Mouse (Mus musculus) adrenal gland, postnatal 25 days (tissue): ENCODE results near the gene Tradd. TPM values are rescaled to one million over a fixed set of nuclear protein-coding genes. Genes with fewer than 3 reads are reported as not detected.
"Not testable (repeated sequence)": the region's sequence is repeated elsewhere in the genome, so short reads cannot be mapped to it uniquely, and the experiment has no call there.

Experiments used
- DNase-seq: peaks from one replicate; pipeline ENCODE4 v3.0.0; 2021; ENCODE audit warnings: mixed read lengths
- microRNA-seq, 2 experiments: library from miRNA; unstranded; fragments of <30 nt; microRNA quantifications; one replicate each; pipeline ENCODE4 v1.2.0; 2021
- total RNA-seq: library from RNA; stranded (reverse); gene quantifications from 2 replicates; pipeline ENCODE4 v1.2.3, GENCODE M21; 2021

Tradd gene
- total RNA-seq, 1 experiment from 2014 or later, result 21.7 TPM

DNA sequence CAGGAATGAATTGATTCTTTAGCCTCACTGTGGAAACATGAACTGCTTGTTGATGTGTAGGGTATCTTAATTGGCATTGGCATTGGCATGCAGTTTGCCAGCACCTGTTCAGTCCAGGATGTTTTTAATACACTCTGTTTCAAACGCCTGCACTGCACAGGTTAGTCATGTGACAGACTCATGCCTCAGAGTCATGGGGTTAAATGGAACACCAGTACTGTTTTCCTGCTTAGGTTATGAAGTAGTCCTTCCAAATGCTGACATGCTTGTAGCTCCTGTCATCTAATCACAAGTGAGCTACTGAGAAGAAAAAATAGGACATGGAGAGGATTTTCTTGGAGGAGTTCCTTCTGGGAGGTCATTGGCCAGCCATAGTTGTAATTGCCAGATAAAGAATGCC is 29.2 kb downstream of the Tradd start:
- DNase-seq, result no peak

DNA sequence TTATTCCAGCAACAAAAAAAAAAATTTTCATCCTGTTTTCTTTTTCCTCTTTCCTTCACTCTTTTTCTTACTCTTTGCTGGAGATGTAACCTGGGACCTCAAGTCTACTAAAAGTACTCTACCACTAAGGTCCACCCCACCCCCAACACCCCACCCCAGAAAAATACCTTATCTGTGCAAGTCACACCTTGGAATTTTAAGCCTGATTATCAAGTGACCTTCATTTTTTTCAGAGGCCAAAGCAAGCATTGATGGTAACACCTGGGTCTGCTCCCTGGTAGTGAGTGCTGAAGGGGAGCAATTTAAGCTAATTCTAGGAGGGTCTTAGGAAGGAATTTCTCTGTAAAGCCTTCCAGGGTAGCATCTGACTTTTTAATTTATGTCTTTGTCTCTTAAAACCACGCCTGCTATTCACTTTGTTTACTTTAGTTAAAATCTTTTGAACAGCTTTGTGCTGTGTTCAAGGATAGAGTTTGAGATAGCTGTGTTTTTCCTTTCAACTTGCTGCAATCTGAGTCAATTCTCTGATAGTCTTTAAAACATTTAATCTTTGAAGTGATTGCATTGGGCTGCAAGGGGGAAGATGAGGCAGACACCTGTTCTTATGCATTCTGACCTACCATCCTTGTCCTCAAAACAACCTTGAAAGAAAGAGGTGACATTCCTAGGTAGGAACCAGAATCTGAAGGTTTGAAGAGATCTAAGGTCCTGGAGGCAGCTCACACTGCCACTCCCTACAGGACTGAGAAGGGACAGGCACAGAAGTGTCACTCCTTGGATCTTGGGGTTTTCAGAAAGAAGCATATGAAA is 31.1 kb downstream of the Tradd start:
- no peak for DNase-seq

DNA sequence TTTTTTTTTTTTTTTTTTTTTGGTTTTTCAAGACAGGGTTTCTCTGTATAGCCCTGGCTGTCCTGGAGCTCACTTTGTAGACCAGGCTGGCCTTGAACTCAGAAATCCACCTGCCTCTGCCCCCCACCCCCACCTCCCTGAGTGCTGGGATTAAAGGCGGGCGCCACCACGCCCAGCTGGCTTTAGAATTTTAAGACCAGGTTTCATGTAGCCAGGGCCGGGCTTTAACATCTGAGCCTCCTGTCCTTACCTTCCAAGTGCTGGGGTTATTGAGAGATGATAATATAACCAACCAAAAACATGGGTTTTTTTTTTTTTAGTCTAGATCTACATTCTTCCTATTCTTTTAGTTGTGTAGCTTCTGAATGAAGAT is 32.1 kb downstream of the Tradd start:
- DNase-seq, result not testable (repeated sequence)

DNA sequence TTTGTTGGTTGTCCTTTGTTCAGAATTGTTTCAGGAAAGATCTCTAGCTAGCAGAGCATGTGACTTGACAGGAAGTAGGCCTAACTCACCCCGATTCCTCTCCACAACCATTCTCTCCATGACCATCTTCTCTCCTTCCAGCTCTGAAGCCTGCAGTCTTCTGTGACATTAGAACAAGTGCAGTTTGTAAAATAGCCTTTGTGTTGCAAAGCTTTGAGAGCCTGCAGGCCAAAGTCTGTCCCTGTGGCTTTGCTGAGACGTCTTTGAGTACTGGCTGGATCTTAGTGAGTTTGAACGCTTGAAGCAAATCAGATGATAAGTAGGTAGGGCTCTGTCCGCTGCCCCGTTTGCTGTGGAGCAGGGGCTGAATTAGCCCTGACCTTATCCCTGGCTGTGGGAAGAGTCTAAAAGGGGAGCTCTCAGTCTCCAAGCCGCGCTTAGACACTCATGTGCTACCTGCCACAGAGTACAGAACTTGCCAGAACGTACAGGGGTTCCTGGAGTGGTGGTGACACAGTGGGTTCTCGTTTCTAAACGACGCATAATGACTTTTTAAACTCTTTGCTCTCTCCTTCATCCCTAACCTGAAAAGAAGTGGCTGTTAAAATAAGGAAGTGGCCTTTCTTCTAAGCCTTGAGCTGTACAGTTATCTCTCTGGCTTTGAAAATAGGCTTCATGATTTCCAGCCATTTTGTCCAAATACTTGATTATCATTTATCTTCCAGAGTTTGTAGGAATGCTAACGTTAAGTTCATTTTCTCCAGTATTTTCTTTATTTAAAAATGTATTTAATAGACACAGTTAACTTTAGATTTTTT is 32.7 kb downstream of the Tradd start:
- no peak for DNase-seq

DNA sequence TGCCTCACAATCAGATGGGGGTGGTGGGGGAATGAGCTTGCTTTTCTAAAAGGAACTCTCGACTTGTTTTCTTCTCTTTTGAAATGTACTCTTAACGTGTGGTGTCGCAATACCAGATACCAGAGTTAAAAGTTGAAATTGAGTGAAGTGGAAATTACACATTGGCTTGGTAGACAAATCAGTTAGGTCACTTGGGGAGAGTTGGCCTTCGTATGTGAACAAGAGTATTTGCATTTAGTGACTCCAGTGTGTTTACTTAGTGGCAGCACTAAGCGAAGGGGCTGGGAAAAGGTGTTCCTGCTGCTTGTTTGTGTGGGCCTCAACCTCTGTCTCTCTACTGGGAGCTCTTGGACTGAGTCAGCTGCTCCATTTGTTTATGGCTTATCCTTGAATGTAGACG is 38.5 kb downstream of the Tradd start:
- no peak for DNase-seq

DNA sequence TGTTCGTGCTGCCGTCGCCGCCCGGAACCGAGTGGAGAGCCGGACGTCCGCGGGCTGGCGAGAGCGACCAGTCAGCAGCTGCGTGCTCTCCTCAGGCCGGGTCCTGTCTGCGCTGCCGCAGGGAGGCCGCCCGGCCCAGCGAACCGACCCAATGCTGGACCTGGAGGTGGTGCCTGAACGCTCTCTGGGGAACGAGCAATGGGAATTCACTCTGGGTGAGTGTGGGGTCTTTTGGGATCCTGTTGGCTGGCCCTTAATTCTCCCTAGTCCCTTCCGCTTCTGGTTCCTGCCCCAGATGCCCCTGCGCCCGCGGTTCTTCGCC is 39.2 kb downstream of the Tradd start:
- no peak for DNase-seq

DNA sequence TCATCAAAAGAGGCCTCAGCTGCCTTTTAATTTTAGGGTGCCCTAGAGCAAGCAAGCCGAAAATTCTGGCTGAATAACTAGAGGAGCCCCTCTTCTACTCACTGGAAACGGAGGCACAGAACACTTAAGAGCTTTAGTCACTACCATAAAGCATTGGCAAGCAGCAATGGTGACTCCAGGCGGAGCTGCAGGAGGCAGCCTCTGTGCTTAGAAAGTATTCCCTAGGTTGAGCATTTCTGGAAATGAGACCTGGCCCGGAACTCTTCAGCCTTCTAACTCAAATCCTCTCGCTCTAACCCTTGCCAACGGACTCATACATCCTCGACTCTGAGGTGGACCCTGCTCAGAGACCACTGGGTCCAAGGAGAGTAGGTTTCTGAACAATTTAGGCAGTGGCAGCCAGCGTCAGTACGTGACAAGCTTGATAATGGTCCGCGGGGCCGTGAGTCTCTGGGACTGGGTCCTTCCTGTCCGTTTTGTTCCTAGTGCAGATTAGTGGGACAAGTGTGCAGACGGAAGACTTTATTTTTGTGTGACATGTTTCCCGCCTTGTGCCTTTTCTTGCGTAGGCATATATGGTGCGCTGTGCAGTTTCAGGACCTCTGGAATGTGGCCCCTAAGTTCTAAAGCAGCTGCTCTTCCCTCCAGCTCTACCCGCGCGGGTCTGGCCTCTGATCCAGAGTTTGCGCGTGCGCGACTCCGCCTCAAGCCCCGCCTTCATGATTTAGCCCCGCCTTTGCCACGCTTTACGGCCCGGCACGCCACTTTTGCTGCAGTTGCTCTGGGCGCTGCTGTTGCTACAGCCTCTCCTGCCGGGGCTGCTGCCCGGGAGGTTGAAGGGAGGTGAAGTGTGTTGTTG is 39.8 kb downstream of the Tradd start, which contains the start of gene D230025D16Rik:
Gene D230025D16Rik (plus strand): TSS at position 733 of the 859 bp plus-strand sequence.
- peak; percentile 97 for DNase-seq

DNA sequence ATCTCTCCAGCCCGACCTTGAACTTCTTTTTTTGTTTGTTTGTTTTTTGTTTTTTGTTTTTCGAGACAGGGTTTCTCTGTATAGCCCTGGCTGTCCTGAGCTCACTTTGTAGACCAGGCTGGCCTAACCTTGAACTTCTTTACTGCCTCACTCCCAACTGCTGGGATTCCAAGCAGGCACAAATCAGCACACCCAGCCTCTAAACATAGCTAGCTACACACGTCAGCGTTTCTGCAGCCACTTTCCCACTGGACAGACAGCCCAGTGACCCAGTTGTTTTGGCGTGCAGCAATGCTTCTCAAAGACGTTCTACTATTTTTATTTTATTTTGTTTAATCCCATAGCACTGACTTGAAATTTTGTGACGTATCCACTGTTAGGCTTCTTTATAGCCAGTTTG is 40.6 kb downstream of the Tradd start:
- peak; percentile 5 for DNase-seq

DNA sequence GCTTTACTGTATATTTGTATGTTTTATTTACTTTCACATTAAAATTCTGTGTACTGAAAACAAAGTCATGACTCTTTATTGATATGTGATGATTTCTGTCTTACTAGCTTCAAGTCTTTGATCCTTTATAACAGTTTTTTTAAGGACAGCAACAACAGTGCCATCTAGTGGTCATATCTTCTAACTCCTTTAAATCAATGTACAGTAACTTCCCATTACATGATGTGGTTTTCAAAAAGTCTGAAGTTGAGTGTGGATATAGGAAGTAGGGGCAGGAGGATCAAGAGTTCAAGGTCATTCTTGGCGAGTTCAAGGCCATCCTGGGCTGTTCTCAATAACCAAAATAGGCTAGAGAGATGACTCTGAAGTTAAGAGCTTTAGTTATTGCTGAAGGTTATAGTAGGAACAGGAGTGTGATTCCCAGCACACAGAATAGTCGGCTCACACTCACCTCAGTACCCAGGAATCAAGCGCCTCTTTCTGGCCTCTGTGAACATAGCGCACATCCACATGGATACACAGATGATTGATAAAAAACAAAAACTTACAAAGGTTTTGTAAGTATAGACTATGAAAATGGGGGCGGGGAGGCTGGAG is 46.4 kb downstream of the Tradd start:
- no peak for DNase-seq

DNA sequence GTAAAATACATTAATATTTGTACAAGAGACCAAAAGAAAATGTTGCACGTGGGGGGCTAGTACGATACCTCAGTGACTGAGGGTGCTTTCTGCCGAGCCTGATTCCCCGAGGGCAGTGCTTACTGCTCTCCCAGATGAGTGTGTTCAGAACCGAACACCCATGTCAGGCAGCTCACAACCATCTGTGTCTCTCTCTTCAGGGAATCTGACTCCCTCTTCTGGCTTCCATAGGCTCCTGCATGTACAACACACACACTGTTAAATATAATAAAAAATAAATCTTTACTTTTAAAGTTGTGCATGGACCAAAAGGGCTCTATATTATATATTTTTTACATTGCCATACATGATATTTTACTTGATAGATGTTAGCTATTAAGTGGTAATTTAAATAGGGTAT is 50.3 kb downstream of the Tradd start:
- DNase-seq, result no peak

DNA sequence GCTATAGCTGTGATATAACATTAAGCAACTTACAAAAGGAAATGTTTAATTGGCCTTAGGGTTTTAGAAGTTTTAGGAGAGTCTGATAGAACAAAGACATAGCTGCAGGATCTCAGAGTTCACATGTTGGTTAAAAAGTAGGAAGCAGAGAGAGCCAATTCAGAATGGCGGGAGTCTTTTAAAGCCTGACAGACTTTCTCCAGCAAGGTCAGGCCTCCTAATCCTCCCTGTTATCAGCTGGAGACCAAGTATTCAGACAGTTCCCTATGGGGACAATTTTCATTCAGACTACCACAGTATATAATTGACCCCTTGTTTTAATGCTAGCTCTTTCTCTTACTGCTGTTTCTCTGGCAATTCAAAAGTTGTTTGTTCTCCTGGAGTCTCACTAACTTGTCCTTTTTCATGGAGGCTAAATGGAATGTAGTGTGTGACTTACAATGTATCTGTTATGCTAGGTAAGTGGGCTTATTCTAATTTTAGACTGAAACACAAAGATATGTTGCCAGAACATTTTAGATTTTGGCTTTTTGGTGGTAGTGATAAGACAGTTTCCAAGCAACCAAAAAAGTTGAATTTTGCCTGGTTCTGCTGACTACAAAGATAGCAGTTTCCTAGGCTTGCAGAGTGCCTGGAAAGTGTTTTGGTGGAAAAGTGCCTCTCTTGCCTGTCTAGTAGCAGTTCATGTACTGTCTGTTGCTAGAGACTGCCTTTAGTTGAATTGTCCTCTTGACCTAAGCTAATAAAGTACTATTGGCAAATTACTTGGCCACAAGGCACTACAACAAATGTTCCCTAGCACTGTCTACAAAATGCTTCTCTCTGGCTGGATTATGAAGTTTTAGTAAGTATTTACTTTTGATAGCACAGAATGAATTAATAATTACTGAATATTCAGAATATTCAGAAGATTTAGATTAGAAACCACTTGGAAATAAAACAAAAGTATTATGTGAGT is 55.0 kb downstream of the Tradd start:
- no peak for DNase-seq

Small RNA genes lying within 50 kb of the gene (microRNA-seq; reads per million reads assigned to microRNA genes)
- gene Gm27320 (0 reads per million in 2 experiments), gene Mir328 (1,923 to 1,998 reads per million in 2 experiments)

Other genes starting within 250 kb of the Tradd start
- 16.0 TPM in 1 of 2 replicates, not detected in the other for gene Ces3a, start 216.0 kb downstream of the Tradd start, total RNA-seq
- 1.0 TPM in 1 of 2 replicates, not detected in the other for gene Ces3b, start 180.9 kb downstream of the Tradd start, total RNA-seq
- not detected in 2 replicates for gene Ces4a, start 132.8 kb downstream of the Tradd start, total RNA-seq
- 78.8 and 92.4 TPM in 2 replicates for gene Cbfb, start 93.9 kb downstream of the Tradd start, total RNA-seq
- gene D230025D16Rik, start 39.5 kb downstream of the Tradd start, total RNA-seq, result 27.9 and 34.5 TPM in 2 replicates
- 1.2 and 2.1 TPM in 2 replicates for gene B3gnt9, start 9.5 kb downstream of the Tradd start, total RNA-seq
- 3.7 and 4.5 TPM in 2 replicates for gene Fbxl8, start within 50 bp of the Tradd start, total RNA-seq
- gene Hsf4, start 5.2 kb upstream of the Tradd start, total RNA-seq, result 0.70 and 1.1 TPM in 2 replicates
- 4.4 and 4.7 TPM in 2 replicates for gene Nol3, start 11.5 kb upstream of the Tradd start, total RNA-seq
- 1.9 and 3.7 TPM in 2 replicates for gene 4931428F04Rik, start 25.3 kb upstream of the Tradd start, total RNA-seq
- gene Exoc3l, start 31.5 kb upstream of the Tradd start, total RNA-seq, result 28.1 and 32.0 TPM in 2 replicates
- gene E2f4, start 33.1 kb upstream of the Tradd start, total RNA-seq, result 44.1 and 45.5 TPM in 2 replicates
- 3.9 and 9.8 TPM in 2 replicates for gene Elmo3, start 41.0 kb upstream of the Tradd start, total RNA-seq
- gene Lrrc29, start 61.7 kb upstream of the Tradd start, total RNA-seq, result 4.9 and 7.4 TPM in 2 replicates
- 61.4 and 66.9 TPM in 2 replicates for gene Tmem208, start 61.7 kb upstream of the Tradd start, total RNA-seq
- gene Fhod1, start 83.3 kb upstream of the Tradd start, total RNA-seq, result 14.0 and 18.4 TPM in 2 replicates
- gene Slc9a5, start 84.2 kb upstream of the Tradd start, total RNA-seq, result 1.3 and 2.7 TPM in 2 replicates
- 0.76 and 0.82 TPM in 2 replicates for gene Plekhg4, start 108.7 kb upstream of the Tradd start, total RNA-seq
- gene Kctd19, start 148.9 kb upstream of the Tradd start, total RNA-seq, result not detected in 2 replicates
- 3.8 and 6.1 TPM in 2 replicates for gene Lrrc36, start 149.0 kb upstream of the Tradd start, total RNA-seq
- 22.7 and 27.4 TPM in 2 replicates for gene Tppp3, start 206.9 kb upstream of the Tradd start, total RNA-seq
- 17.7 and 20.6 TPM in 2 replicates for gene Zdhhc1, start 232.3 kb upstream of the Tradd start, total RNA-seq